Mouse (Mus musculus): ENCODE data around the gene Fen1.
"Not testable (repeated sequence)": the region's sequence is repeated elsewhere in the genome, so short reads cannot be mapped to it uniquely, and the experiment has no call there.

The Fen1 gene

DNA sequence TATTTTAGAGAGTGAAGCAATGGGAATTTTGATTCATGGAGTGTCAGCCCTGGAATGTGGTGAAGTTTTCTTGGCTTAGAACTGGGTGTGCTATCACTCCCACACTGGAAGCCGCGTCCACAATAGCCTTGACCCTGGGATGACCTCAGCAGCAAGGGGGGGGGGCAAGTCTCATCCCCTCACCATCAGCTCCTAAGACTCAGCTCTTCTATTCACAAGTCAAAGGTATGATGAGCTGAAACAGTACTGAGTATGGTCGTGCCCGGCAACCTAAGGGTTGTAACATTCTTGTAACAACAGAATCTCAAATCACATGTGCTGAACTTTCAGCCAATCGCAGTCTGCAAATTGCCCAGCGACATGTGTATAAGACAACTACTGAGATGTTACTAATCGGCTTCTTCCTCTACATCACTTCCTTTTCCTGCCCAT is 27.0 kb downstream of the Fen1 start:
- DNase-seq (ENCODE audit: low read depth) = no peak

GRCm38 (mm10) chr19:10176477-10176876 is 27.5 kb downstream of the Fen1 start:
- no peak for DNase-seq (ENCODE audit: low read depth)

- no peak for DNase-seq (ENCODE audit: low read depth)
Observed at GRCm38 (mm10) chr19:10174956-10175355, 29.0 kb downstream of the Fen1 start.

DNA sequence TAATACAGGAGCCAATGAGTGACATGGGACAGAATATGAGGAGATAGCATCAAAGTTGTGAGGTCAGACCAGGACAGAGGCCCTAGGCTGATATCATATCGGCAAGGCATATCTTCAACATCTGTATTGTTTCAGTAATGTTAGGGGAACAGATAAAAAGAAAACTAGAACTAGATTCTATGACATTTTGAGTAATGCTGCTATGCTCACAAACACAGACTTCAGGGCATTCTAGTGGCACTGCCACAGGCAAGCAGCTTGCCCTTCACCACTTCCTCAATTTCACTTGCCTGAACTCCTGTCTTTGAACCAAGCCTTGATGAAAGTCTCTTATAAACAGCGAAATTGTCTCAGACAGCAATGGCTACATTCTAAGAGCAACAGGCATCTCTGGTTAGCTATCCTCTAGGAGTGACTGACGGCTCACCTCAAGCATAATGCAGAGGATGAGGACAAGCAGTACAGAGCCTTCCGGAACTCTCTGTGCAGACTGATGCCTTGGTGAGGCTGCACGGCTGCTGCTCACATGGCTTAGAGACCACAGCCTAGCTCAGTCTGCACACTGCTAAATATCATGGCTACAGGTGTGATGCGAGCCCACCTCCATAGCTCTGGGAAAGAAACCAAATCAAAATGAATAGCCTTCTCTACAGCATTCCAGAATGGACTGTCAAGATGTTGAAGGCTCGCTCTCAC is 30.0 kb downstream of the Fen1 start:
- DNase-seq (ENCODE audit: low read depth) = no peak

DNA sequence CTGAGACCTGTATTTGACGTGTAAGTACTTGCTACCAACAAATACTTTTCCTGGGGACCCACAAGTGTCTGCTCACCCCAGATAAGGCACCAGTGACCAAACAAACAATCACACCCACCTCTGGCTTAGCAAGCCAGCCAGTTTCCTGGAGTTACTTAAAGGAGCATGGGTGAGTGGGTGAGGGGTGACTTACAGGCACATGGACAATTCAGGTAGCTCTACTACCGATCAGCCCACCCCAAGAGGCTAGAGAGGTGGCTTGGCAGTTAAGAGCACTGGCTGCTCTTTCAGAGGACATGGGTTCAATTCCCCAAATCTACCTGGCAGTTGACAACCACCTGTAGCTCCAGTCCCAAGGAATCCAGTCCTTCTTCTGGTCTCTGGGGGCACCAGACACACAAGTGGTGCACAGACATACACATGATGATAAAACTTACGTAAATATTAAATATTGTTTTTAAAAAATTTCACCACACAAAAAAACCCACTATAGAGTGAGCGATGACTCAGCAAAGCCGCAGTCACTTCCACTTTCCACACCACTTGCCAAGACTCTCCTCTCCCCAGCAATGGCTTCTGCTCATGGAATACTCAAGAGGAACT is 30.8 kb downstream of the Fen1 start:
- DNase-seq (ENCODE audit: low read depth) = peak; percentile 73

GRCm38 (mm10) chr19:10171846-10172245 is 32.1 kb downstream of the Fen1 start:
- no peak for DNase-seq (ENCODE audit: low read depth)

DNA sequence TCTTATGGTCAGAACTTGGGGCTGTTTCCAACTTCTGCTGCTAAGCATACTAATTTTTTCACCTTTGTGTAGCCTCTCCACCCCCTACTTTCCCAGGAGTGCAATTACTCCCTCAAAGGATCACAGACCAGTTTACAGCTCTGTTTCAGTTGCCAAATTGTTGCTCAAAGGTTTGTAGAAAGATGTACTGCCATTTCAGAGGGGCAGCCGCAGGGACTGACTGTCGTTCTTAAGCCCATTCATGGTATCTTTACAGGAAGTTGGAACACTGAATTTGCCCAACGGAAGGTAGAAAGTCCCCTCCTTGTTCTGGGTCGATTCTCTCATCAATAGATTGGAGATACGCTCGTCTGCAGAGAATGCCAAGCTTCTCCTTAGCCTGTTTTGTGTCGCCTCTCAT is 32.6 kb downstream of the Fen1 start:
- DNase-seq (ENCODE audit: low read depth) = no peak

DNA sequence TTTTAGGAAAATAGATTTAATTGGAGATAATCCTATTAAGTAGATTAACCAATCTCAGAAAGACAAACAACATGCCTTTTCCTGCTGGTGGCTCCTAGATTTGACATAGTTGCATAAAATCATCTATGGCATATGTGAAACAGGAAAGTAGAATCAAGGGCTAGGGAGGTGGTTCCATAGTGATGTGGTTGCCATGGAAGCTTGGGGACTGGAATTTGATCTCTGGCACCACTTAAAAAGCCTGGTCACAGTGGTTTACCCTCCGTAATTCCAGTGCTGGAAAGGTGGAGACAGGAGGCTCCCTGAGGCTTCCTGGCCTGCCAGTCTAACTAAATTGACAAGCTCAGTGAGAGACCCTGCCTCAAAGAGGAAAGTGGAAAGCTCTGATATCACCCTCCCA is 33.5 kb downstream of the Fen1 start:
- DNase-seq (ENCODE audit: low read depth) = no peak

GRCm38 (mm10) chr19:10169692-10170330 is 34.2 kb downstream of the Fen1 start:
- not testable (repeated sequence) for DNase-seq (ENCODE audit: low read depth)

GRCm38 (mm10) chr19:10169179-10169578 is 34.8 kb downstream of the Fen1 start:
- no peak for DNase-seq (ENCODE audit: low read depth)

DNA sequence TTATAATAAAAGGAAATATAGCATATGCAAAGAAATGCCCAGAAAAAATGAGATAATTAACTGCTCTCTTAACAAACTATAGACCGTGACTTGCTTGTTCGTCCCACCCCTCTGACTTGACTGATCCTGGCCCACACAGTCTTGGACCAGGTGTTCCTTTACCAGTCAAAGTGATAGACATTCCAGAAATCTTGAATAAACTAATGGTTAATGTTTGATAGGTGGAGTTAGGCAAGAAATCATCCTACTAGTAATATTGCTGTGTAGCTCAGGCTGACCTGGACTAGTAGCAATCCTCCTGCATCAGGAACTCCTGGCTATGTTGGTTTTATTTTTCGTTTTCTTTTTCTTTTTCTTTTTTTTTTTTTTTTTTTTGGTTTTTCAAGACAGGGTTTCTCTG is 35.5 kb downstream of the Fen1 start:
- DNase-seq (ENCODE audit: low read depth) = no peak

DNA sequence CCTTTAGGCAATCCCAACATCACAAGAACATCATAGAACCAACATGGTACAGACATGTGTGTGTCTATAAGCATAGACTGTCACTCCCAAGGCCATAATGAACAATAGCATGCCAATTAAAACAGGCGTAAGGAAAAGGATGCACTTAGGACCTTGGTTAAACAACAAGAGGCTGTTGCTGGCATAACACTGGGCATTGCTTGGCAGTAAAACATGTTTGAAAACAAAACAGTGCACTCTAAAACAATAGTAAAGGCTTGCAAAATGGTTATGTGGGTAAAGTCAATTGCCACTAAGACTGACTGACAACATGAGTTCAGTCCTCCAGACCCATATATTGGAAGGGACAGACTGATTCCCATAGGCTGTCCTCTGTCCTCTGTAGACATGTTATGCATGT is 36.0 kb downstream of the Fen1 start:
- DNase-seq (ENCODE audit: low read depth) = no peak

- no peak for DNase-seq (ENCODE audit: low read depth)
Observed at GRCm38 (mm10) chr19:10167112-10167511, 36.9 kb downstream of the Fen1 start.

- not testable (repeated sequence) for DNase-seq (ENCODE audit: low read depth)
Observed at GRCm38 (mm10) chr19:10165928-10166327, 38.0 kb downstream of the Fen1 start.

- no peak for DNase-seq (ENCODE audit: low read depth)
Observed at GRCm38 (mm10) chr19:10163896-10164295, 40.1 kb downstream of the Fen1 start.

- DNase-seq (ENCODE audit: low read depth) = no peak
Observed at GRCm38 (mm10) chr19:10157725-10158124, 46.2 kb downstream of the Fen1 start.

DNA sequence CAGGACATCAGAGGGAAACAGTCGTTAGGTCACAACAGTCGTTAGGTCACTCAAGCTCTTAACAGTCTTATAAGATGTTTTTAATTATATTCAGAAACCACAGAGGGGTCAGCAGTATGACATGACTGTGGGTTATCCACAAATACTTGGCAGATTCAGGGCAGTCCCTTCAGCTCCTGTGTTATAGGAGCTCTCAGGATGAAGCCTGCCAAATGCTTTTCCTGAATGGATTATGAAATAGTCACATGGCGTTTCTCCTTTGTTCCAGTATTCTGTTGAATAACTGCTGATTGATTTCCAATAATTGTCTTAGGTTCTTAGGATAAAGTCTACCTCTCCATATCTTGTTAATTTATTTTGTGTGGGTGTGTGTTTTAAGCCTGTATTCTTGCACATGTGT is 54.8 kb downstream of the Fen1 start:
- no peak for DNase-seq (ENCODE audit: low read depth)
